Mouse (Mus musculus) liver, postnatal 0 days (tissue): ENCODE results near the gene Ptprb. TPM values are rescaled to one million over a fixed set of nuclear protein-coding genes. Genes with fewer than 3 reads are reported as not detected.

ENCODE experiments used
- ATAC-seq: fragments of 200-750 bp; cut with Nextera tagmentation; 2 replicates; pipeline ENCODE4 v1.8.0; 2017; ENCODE audit warnings: mild to moderate bottlenecking, moderate library complexity
- DNase-seq: peaks from one replicate; pipeline ENCODE4 v3.0.0-alpha.2; 2016
- H3K27ac ChIP-seq: fragments of 300-500 bp; sonication (generic); 2 replicates; pipeline ENCODE4 v1.5.1; 2014; ENCODE audit warnings: antibody characterized with exemption, moderate library complexity, mild to moderate bottlenecking, low read depth
- H3K27me3 ChIP-seq: fragments of 300-500 bp; sonication (generic); 2 replicates; pipeline ENCODE4 v1.6.1; 2014; ENCODE audit warnings: low read length, control low read depth, mixed read lengths; ENCODE audit not compliant: insufficient read depth
- H3K36me3 ChIP-seq: fragments of 300-500 bp; sonication (generic); replicated peaks from 2 replicates; pipeline ENCODE4 v1.6.1; 2014; ENCODE audit warnings: mild to moderate bottlenecking, control low read depth, low read length, moderate library complexity, mixed read lengths; ENCODE audit not compliant: insufficient read depth
- H3K4me1 ChIP-seq: fragments of 300-500 bp; sonication (generic); 2 replicates; pipeline ENCODE4 v1.6.1; 2014; ENCODE audit warnings: antibody characterized with exemption, mild to moderate bottlenecking, control low read depth; ENCODE audit not compliant: insufficient read depth
- H3K4me2 ChIP-seq: fragments of 300-500 bp; sonication (generic); 2 replicates; pipeline ENCODE4 v1.6.1; 2014; ENCODE audit warnings: low read depth, mild to moderate bottlenecking, low read length, moderate library complexity, mixed read lengths
- H3K4me3 ChIP-seq: fragments of 300-500 bp; sonication (generic); 2 replicates; pipeline ENCODE4 v1.5.1; 2014; ENCODE audit warnings: low read depth, low read length
- H3K9ac ChIP-seq: fragments of 300-500 bp; sonication (generic); replicated peaks from 2 replicates; pipeline ENCODE4 v1.6.1; 2014; ENCODE audit warnings: mild to moderate bottlenecking, moderate library complexity
- H3K9me3 ChIP-seq: fragments of 300-500 bp; sonication (generic); 2 replicates; pipeline ENCODE4 v1.6.1; 2016; ENCODE audit warnings: mild to moderate bottlenecking, control low read depth, low read length, mixed read lengths
- CTCF ChIP-seq: sonication (generic); IDR thresholded peaks from 2 replicates; pipeline ENCODE4 v1.5.1; 2016; ENCODE audit warnings: antibody characterized with exemption, low read depth
- EP300 ChIP-seq: IDR thresholded peaks from 2 replicates; pipeline ENCODE4 v1.6.1; 2016; ENCODE audit warnings: antibody characterized with exemption, low read depth, mild to moderate bottlenecking
- WGBS: fragments of 180-500 bp; shearing (Covaris S2); extraction: QIAGEN DNeasy Blood & Tissue Kit; methylation state at CpG from one replicate; pipeline ENCODE4 v1.1.7; 2014; ENCODE audit not compliant: insufficient replicate concordance; 5-methylcytosine and 5-hydroxymethylcytosine counted together
- polyA plus RNA-seq: library from polyadenylated mRNA; unstranded; fragments of >200 nt; fragmentation: Nextera tagmentation; extraction: Ambion mirVana; gene quantifications from 2 replicates; pipeline ENCODE4 v1.2.1, GENCODE M21; 2015

Gene Ptprb
- polyA plus RNA-seq, 1 experiment from 2014 or later = 3.1 TPM

DNA sequence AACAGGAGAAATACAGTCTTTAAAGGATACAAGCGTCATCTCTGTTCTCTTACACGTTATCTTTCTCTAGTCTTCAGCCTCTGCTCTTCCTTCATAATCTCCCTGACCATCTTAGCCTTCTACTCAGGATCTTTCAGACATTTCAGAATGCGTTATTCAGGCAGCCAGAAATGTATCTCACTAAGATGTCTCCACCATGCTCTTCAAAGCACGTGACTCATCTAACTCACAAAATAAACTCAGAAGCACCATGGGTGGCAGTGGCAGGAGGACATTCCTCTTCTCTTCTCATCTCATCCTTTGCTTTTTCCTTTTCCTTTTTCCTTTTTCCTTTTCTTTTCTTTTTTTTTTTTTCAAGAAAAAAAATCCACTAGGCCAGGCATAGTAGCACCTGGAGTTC lies 16.0 kb upstream of the Ptprb start:
- no peak for TF ChIP-seq CTCF
- no peak for TF ChIP-seq EP300
- Histone ChIP-seq H3K36me3 (no peaks in the 10 kb centered on the region), H3K4me1 (0 out of 2 replicates have a peak, but pooled peaks cover 2% of the 10 kb centered on the region), H3K27me3 (no peaks in the 10 kb centered on the region), H3K27ac (no peak overlapping the region), H3K9me3 (no peaks in the 10 kb centered on the region), H3K9ac (no peak overlapping the region), H3K4me3 (no peak overlapping the region), H3K4me2 (no peak overlapping the region)
- no peak for DNase-seq
- no peak for ATAC-seq
- WGBS = 64% methylated on average over 4 of the region's 4 CpGs

DNA sequence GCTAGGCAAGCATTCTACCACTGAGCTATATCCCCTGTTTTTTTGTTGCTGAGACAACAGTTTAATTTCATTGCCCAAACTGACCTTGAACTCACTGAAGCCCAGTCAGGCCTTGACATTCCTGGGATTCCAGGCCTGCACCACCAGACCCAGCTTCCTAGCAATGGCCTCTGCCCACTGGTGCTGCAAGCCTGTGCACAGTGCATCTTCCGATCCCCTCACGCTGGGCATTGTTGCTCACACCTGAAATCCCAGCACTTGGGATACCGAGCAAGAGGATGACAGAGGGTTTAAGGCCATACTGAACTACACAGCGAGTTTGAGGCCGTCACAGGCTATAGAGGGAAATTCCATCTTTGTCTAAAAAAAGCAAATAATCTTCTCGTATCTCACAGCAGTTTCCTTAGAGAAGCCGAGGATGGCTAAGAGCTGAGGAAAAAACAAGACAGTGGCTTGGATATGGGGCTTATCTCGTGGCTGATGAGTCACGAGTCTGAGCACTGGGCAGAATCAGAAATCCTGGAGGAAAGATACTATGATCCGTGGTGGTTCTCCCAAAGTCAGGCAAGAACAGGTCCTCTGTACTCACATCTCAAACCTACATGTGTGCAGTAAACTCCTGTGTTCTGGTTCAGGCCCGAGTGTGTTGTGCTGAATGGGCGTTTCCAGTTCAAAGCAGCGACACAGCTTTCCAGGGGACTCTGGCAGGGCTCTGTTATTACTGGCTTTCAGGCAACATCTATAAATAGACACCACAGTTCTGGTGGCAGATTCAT lies 14.5 kb upstream of the Ptprb start:
- H3K36me3 ChIP-seq = no peaks in the 10 kb centered on the region
- H3K27ac ChIP-seq = peak overlapping the region; percentile 49
- H3K9ac ChIP-seq = no peak overlapping the region
- DNase-seq (no peak), ATAC-seq (peak; percentile 60)
- H3K4me3 ChIP-seq = no peak overlapping the region
- no peaks in the 10 kb centered on the region for H3K9me3 ChIP-seq
- 48% methylated on average over 13 of the region's 13 CpGs for WGBS
- 0 out of 2 replicates have a peak, but pooled peaks cover 2% of the 10 kb centered on the region for H3K4me1 ChIP-seq
- no peaks in the 10 kb centered on the region for H3K27me3 ChIP-seq
- TF ChIP-seq CTCF (no peak), EP300 (no peak)
- no peak overlapping the region for H3K4me2 ChIP-seq

GRCm38 (mm10) chr10:116261559-116261958 lies 13.8 kb upstream of the Ptprb start:
- no peak for DNase-seq
- TF ChIP-seq CTCF (no peak), EP300 (no peak)
- no peak overlapping the region for H3K4me2 ChIP-seq
- H3K9ac ChIP-seq = no peak overlapping the region
- no peaks in the 10 kb centered on the region for H3K27me3 ChIP-seq
- ATAC-seq = no peak
- 59% methylated on average over 5 of the region's 5 CpGs for WGBS
- H3K4me1 ChIP-seq = 0 out of 2 replicates have a peak, but pooled peaks cover 2% of the 10 kb centered on the region
- no peaks in the 10 kb centered on the region for H3K9me3 ChIP-seq
- H3K36me3 ChIP-seq = no peaks in the 10 kb centered on the region
- no peak overlapping the region for H3K4me3 ChIP-seq
- 0 out of 2 replicates have a peak overlapping the region, but pooled peaks have one; percentile 5 for H3K27ac ChIP-seq

- H3K4me3 ChIP-seq = no peak overlapping the region
- whole genome bisulfite sequencing = 58% methylated on average over 11 of the region's 11 CpGs
- DNase-seq (no peak), ATAC-seq (no peak)
- H3K9ac ChIP-seq = no peak overlapping the region
- H3K9me3 ChIP-seq = no peaks in the 10 kb centered on the region
- H3K27ac ChIP-seq = no peak overlapping the region
- H3K27me3 ChIP-seq = no peaks in the 10 kb centered on the region
- H3K4me2 ChIP-seq = no peak overlapping the region
- TF ChIP-seq EP300 = no peak
- no peak for TF ChIP-seq CTCF
- H3K4me1 ChIP-seq = peaks cover 9% of the 10 kb centered on the region; the same call in 1 of the 2 replicates
- H3K36me3 ChIP-seq = no peaks in the 10 kb centered on the region
Observed at GRCm38 (mm10) chr10:116264521-116264920, 10.8 kb upstream of the Ptprb start.

DNA sequence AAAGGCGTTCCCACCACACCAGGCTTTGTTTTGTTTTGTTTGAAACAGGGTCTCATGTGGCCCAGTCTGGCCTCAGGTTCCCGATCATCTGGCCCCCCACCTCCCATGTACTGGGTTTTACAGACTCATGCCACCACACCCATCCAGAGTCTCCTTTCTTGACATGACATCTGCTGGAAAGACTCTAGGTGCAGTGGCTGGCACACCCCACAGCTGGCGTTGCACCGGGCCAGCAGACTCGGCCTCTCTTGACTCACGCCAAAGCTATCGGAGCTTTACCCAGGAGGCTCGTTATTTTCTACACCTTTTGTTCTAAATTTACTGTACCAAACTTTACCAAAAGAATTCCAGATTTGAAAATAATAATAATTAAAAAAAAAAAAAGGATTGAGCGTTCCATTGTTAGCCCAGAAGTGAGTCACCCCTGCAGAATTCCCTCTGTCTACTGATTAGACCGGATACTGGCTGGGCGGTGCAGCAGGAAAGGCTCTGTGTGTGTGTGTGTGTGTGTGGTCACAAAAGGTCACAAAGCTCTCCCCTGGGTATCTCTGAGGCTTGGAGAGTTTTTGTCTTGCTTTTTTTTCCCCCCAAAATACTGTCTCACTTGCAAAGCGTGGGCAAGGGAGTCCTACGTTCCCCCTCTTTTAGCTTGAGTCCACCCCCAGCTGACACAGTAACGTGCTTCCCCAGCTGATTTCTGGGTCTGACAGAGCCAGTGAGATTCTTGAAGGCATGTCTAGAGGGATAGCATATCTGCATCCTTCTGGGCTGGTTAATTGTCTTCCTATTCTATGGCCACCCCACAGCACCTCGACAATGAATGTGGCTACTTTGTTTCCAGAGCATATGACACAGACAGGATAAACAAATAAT lies 8.5 kb upstream of the Ptprb start:
- no peak for TF ChIP-seq CTCF
- TF ChIP-seq EP300 = peak; percentile 43; the same call in 1 of the 2 replicates
- H3K36me3 ChIP-seq = no peaks in the 10 kb centered on the region
- peaks cover 7% of the 10 kb centered on the region; the same call in 1 of the 2 replicates for H3K4me1 ChIP-seq
- H3K27ac ChIP-seq = no peak overlapping the region; the same call in 1 of the 2 replicates
- no peaks in the 10 kb centered on the region for H3K27me3 ChIP-seq
- no peak overlapping the region for H3K4me3 ChIP-seq
- 52% methylated on average over 15 of the region's 15 CpGs for WGBS
- H3K4me2 ChIP-seq = no peak overlapping the region
- peak; percentile 56 for ATAC-seq
- H3K9me3 ChIP-seq = no peaks in the 10 kb centered on the region
- H3K9ac ChIP-seq = no peak overlapping the region
- peak; percentile 21 for DNase-seq

- Histone ChIP-seq H3K4me1 (peaks cover 7% of the 10 kb centered on the region; the same call in 1 of the 2 replicates), H3K9me3 (no peaks in the 10 kb centered on the region), H3K9ac (no peak overlapping the region), H3K27ac (no peak overlapping the region), H3K4me3 (no peak overlapping the region), H3K4me2 (0 out of 2 replicates have a peak overlapping the region, but pooled peaks have one; percentile 15), H3K27me3 (no peaks in the 10 kb centered on the region), H3K36me3 (no peaks in the 10 kb centered on the region)
- 52% methylated on average over 4 of the region's 4 CpGs for WGBS
- no peak for TF ChIP-seq CTCF
- no peak for TF ChIP-seq EP300
- DNase-seq (no peak), ATAC-seq (peak; percentile 56)
Observed at GRCm38 (mm10) chr10:116267434-116267822, 7.9 kb upstream of the Ptprb start.
